Mouse (Mus musculus) c-Kit-positive CD71-positive TER-119-negative erythroid progenitor cells, embryonic 14.5 days (primary cell): ENCODE measurements around the gene Serpina3b.

Experiments used
- DNase-seq: peaks from one replicate; pipeline ENCODE4 v3.0.0-alpha.2; 2013; ENCODE audit warnings: low read depth

Gene Serpina3b

DNA sequence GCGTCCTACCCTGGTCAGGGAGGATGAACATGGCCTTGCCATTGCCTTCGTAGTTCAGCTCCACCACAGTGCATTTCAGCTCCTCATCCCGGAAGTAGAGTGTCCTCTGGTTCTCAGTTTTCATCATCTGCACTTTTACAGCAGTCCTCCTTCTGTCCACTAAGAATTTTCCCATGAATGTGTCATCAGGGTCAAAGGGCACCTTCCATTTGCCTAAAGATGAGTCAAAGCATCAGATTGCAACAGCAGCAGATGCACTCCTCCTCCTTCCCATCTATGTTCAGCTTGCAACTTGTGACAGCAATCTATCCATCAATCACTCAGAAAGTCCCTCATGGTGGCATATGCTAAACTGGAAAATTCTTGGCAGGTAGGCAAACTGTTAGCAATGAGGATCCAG is 47.8 kb downstream of the Serpina3b start:
- no peak for DNase-seq

- DNase-seq: no peak
Observed at GRCm38 (mm10) chr12:104178577-104178976, 50.8 kb downstream of the Serpina3b start.

DNA sequence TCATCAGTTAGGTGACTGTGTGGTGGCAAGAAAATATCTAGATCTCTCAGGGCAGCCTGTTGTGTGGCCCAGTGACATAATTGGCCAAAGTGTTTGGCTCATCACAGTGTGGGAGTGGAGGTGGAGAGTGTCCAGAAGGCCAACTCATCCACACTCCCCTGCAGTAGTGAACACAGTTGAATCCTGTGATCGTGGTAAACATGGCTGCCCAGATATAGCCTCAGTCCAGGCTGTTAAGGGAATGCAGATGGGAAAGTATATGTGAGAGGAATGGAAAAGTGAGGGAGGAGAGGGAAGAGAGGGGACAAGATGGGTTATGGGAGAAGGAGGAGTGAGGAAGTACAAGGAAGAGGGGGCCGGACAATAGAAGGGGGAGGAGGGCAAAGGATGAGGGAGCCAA is 51.2 kb downstream of the Serpina3b start:
- DNase-seq: no peak

- no peak for DNase-seq
Observed at GRCm38 (mm10) chr12:104185046-104185445, 57.2 kb downstream of the Serpina3b start.

DNA sequence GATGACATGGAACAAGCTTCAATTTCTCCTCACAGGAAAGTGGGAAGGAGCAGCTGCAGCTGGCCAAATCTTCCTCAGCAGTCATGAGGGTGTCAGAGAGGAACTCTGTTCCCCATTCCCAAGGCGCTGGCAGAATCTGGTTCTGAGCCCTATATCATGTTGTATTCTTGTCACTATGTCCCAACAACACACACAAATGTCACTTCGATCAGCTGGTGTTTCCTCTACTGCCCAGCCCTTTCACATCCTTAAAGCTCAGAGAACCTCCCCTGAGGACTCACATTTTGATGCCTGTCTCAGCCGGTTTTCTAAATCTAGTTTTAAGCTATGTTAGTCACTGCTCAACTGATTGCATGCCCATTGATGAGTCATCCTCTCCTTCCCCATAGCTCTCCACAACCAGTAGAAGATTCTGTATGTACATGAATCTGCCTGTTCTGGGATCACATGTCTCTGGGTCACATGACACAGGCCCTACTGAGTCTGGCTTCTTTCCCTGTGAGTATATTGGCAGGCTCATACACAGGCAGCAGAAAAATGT is 58.3 kb downstream of the Serpina3b start:
- DNase-seq: no peak
